Mouse (Mus musculus): ENCODE data around the gene Dnaaf1.

Dnaaf1 gene

GRCm38 (mm10) chr8:119571135-119571534 is 3.9 kb upstream of the Dnaaf1 start:
- in situ Hi-C loops (cut with MboI, MseI) = no loop called here

DNA sequence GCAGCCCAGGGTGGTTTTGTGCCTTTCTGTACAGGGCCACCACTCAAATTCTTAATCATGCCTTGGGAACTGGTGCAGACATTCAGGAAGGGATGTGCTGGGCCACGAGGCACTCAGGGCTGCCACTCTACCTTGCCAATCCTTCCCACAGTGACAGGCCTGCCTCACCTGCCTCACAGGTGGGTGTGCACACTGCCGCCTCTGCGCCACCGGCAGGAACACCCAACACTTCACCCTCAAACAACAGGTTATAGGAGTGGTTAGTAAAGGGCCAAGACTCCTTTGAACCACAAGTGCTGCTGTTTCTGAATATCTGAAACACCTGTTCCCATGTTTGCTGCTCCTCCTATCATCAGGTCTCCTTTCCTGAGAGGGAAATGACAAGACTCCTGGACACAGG is 2.6 kb upstream of the Dnaaf1 start:
- in situ Hi-C loops (cut with MboI, MseI) = no loop called here

GRCm38 (mm10) chr8:119575366-119575726 is 311 bp downstream of the Dnaaf1 start:
- in situ Hi-C loops (cut with MboI, MseI) = no loop called here

DNA sequence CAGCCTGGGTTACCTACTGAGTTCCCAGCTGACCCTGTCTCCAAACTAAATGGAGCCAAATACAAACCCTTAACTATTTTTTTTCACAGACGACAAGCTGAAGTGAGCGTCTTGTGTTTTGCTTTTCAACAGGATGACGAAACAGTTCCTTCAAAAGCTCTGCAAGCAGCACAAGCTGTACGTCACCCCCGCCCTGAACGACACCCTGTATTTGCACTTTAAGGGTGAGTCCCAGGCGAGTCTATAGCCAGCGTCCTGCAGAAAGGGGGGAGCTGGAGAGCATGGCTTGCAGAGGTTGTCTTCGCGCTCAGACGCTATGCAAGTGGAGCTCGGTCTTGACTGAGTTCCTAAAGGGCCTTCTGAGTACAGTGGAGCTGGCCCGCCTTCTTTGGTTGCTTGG is 4.1 kb downstream of the Dnaaf1 start:
- in situ Hi-C loops (cut with MboI, MseI) = no loop called here

DNA sequence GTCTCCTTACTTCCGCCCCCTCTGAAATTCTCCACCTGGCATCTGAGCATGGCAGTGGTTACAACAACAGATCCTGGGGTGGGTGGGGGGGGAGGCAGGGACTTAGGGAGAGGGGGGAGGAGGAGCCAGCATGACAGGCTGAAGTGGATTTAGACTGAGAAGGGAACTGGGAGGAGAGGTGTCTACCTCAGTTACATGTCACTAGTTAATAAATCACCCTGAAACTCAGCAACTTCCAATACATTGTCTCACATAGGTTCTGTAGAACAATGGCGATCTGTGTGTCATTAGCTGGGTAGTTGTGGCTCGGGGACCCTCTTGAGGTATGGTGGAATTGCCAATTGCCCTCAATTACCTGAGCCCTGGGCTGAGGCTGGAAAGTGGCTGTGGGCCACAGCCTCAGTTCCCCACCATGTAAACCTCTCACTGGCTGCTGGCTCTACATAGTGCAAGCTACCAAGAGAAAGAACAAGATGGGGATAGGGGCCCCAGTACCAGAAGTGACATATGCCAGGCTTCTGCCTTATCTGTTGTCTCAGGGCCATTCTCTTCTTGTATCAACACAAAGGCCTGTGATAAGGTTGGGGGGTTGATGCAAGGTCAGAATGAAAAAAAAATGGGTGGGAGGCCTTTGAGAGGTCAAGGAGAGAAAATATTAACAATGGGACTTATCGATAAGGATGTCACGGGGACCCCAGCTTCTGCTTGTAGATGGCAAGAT is 5.6 kb downstream of the Dnaaf1 start:
- in situ Hi-C loops (cut with MboI, MseI) = no loop called here

GRCm38 (mm10) chr8:119585901-119586300 is 10.9 kb downstream of the Dnaaf1 start:
- in situ Hi-C loops (cut with MboI, MseI) = no loop called here

DNA sequence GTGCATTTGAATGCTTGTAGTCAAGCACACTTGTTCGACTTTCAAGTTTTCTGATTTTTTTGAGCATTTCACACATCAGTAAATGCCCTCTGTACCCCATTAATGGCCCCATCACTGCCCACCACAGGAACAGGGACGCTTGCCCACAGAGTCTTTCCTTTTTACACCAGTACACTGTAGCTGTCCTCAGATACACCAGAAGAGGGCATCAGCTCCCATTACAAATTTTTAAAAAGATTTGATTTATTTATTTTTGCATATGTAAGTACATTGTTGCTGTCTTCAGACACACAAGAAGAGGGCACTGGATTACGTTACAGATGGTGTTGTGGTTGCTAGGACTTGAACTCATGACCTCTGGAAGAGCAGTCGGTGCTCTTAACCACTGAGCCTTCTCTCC is 13.3 kb downstream of the Dnaaf1 start:
- in situ Hi-C loops (cut with MboI, MseI) = no loop called here

GRCm38 (mm10) chr8:119588844-119589243 is 13.8 kb downstream of the Dnaaf1 start:
- in situ Hi-C loops (cut with MboI, MseI) = no loop called here

DNA sequence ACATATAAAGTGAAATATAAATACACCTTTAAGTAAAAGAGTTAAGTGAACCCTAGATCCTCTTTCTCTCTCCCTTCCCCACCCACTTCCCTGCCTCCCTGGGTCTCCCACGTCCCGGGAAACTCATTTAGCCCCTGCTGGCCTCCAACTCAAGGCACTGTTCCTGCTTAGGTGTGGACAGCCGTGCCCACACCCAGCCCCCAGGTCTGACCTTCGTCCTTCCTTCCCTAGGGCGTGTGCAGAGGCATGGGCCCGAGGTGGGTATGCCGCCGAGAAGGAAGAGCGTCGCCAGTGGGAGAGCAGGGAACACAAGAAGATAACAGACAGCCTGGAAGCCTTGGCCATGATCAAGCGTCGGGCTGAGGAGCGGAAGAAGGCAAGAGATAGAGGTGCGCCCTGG is 15.3 kb downstream of the Dnaaf1 start:
- in situ Hi-C loops (cut with MboI, MseI) = no loop called here

GRCm38 (mm10) chr8:119591456-119591855 is 16.4 kb downstream of the Dnaaf1 start:
- in situ Hi-C loops (cut with MboI, MseI) = no loop called here

GRCm38 (mm10) chr8:119603771-119604170 is 28.7 kb downstream of the Dnaaf1 start:
- in situ Hi-C loops (cut with MboI, MseI) = no loop called here

- in situ Hi-C loops (cut with MboI, MseI) = no loop called here
Observed at GRCm38 (mm10) chr8:119604398-119604803, 29.4 kb downstream of the Dnaaf1 start.

DNA sequence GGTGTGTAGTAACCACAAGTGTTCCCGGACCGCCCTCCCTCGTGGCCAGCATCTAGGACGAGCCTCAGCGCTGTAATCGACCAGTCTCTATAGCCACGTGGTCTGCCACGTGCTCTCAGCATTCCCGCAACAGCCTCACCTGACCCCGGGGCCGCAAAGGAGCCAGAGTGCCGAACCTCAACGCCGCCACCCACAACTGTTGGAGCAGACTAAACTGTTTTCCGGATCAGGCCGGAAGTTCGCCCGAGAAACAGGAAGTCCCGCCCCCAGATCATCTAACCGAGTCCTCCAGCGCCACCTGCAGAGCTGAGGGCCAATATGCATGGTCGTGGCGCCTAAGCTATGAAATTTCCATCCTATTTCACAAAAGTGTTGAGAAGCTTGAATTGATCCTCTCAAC is 30.0 kb downstream of the Dnaaf1 start, which contains the start of gene Taf1c:
Gene Taf1c, minus strand, starts transcription at position 227 of the 400 bp plus-strand sequence.
- in situ Hi-C loops (cut with MboI, MseI) = loop anchor here (5.0 kb wide), 1 partner anchor 158 kb away; the partner anchor contains the start of gene Necab2

DNA sequence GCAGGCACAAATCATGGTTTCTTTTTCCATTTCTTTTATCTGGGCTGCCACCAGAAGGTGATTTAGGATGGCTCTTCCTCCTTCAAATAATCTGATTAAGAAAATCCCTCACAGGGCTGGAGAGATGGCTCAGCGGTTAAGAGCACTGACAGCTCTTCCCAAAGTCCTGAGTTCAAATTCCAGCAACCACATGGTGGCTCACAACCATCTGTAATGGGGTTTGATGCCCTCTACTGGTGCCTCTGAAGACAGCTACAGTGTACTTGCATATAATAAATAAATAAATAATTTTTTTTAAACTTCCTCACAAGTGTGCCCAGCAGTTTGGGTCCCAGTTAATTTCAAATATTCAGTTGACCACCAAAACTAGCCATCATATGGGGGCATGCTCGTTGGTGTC is 31.2 kb downstream of the Dnaaf1 start:
- in situ Hi-C loops (cut with MboI, MseI) = loop anchor here (5.0 kb wide), 1 partner anchor 159 kb away; the partner anchor contains the start of gene Necab2

GRCm38 (mm10) chr8:119612471-119612870 is 37.4 kb downstream of the Dnaaf1 start, which contains the start of gene Adad2:
TSS of gene Adad2 (plus strand) at chr8:119612747.
- in situ Hi-C loops (cut with MboI, MseI) = no loop called here

GRCm38 (mm10) chr8:119615096-119615495 is 40.1 kb downstream of the Dnaaf1 start:
- in situ Hi-C loops (cut with MboI, MseI) = no loop called here

- in situ Hi-C loops (cut with MboI, MseI) = no loop called here
Observed at GRCm38 (mm10) chr8:119616358-119616757, 41.3 kb downstream of the Dnaaf1 start.

DNA sequence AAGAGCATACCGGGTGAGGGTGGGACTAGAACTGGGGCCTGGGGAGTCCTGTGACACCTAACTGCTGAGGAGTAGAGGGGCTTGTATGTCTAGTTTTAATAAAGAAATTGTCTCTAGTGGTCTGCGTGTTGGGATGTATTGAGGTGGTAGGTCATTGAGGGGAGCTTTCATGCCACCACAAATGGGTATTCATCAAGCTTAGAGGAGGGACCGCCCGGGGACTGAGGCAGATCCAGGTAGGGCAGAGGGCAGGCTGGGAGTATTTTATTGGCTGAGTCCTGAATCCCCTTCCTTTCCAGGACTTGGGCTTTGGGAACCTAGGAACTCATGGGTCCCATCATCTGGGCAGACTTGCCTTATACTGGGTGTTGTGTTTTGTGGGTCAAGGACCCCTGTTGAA is 41.8 kb downstream of the Dnaaf1 start:
- in situ Hi-C loops (cut with MboI, MseI) = no loop called here

- in situ Hi-C loops (cut with MboI, MseI) = no loop called here
Observed at GRCm38 (mm10) chr8:119617586-119617985, 42.6 kb downstream of the Dnaaf1 start.

DNA sequence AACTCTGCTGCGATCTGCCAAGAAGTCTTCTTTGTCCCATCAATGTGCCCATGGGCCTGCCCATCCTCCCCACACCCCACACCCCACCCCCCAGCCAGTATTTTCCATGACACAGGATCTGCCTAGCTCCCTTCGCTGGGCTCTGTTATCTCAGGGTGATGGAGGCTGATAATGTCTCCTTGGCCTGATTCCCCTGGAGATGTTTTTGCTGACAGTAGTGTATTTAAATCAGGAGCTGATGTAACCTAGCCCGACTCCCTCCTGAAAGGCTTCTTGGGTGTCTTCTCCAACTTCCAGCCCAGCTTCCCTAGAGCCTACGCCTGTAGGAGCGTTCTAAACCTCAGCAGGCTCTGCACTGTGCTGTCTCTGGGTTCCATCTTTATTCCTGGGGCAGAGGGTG is 43.9 kb downstream of the Dnaaf1 start:
- in situ Hi-C loops (cut with MboI, MseI) = no loop called here

DNA sequence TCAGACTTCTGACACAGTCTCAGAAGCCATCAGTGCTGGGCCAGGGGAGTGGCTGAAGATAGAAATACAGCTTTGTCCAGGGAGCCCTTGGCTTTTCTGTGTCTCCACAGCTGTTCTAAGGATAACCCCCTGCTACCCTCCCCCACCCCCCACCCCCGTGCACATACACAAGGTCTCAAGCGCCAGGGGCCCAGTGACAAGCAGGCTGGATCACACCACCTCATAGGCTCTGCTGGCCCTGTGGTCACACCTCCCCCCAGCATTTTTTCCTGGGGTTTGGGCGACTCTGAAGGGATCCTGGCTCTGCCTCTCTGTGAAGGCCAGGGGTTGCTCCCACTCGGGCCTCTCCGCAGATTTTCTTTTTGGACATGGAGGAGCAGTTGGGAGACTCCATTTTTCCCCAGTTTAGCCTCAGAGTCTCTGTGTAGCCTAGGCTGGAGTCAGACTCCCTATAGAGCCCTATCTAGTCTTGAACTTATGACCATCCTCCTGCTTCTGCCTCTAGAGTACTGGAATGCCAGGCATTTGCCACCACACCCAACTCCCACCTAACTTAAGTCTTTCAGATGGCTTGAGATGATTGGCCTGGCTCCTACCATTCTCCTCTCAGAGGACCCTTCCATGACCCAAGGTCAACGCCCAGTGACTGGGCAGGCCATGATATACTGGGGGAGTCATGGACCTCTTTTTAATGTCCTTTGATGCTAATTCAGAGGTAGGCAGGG is 45.2 kb downstream of the Dnaaf1 start:
- in situ Hi-C loops (cut with MboI, MseI) = no loop called here

DNA sequence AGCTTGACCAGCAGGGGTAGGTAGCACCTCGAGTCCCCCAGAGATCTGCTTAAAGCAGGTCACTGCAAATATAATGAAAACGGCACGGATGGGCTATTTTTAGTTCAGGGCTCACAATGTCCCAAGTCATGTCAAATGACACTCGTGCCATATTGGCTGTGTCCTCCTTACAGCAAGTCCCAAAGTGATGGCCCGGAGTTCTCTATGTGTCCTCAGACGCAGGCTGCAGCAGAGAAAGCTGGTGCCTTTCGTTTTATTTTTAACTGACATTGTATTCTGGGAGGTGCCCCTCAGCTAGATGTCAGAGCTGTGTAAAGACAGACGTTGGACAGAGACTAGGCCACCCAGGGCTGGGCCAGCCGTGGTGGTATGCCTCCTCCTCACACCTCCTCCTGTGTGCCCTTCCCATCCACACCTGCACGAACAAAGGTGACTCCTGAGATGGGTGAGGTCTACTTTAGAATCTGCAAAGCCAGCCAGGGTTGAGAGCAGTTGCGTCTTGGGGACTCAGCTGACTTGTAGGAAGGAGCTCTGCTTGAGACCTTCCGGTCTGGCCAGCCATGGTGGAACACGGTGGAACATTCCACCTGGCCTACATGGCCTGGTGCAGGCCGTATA is 45.9 kb downstream of the Dnaaf1 start:
- in situ Hi-C loops (cut with MboI, MseI) = no loop called here

- in situ Hi-C loops (cut with MboI, MseI) = no loop called here
Observed at GRCm38 (mm10) chr8:119622555-119622954, 47.5 kb downstream of the Dnaaf1 start.

All from T-helper 1 cell (primary cell).